Mouse (Mus musculus) ES-Bruce4 (cell line): Measurements from ENCODE around the gene Raet1e.
"Not testable (repeated sequence)": the region's sequence is repeated elsewhere in the genome, so short reads cannot be mapped to it uniquely, and the experiment has no call there.

ENCODE experiments used
- CTCF ChIP-seq: IDR thresholded peaks from one replicate; pipeline ENCODE4 v1.8.1; 2011; ENCODE audit warnings: low read depth, low read length
- EP300 ChIP-seq: IDR thresholded peaks from 2 replicates; pipeline ENCODE4 v1.6.1; 2011; ENCODE audit warnings: low read depth, low read length; ENCODE audit not compliant: insufficient read depth

DNA sequence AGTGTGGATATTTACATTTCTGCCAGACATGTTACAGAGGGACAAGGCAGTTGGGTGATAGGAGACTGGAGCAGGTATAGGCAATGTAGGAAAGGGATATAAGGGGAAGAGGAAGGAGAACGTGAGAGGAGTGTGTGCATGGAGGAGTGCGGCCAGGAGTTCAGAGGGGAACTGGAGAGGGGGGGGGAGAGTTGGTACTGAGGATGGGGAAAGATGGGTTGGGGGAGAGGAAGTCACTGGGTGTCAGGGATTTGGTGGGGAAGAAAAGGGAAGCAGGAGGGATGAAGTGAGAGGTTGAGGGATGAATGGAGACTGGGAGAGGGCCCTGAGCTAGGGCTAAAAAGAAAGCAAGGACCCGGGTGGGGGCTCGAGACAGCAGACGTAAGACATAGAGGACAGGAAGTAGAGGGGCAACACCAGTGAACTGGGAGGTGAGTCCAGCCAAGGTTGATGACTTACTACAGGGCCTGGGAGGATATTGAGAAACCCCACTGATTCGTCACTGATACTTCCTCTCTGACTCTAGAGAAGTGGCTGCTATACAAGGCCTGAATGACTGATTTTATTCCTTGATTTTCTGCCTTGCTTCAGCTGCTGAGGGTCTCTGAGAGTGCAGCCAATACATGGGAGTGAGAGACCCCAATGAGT, 195.3 kb downstream of the Raet1e start:
- not testable (repeated sequence) for TF ChIP-seq EP300, CTCF
